Mouse (Mus musculus): ENCODE measurements around the gene Gm7971. TPM values are rescaled to one million over a fixed set of nuclear protein-coding genes. Genes with fewer than 3 reads are reported as not detected.
"Not testable (repeated sequence)": the region's sequence is repeated elsewhere in the genome, so short reads cannot be mapped to it uniquely, and the experiment has no call there.

Gm7971 gene
- total RNA-seq (2021) (not detected), polyA plus RNA-seq (2012; rRNA removed) (not detected in 2 replicates)
- long read RNA-seq, result 0 reads

GRCm38 (mm10) chr5:95594775-95595174 lies at the start of gene Gm7971:
Gene Gm7971 (minus strand): TSS chr5:95594875.
- H3K79me2 ChIP-seq (replicated peaks; ENCODE audit: control insufficient read depth, insufficient read depth, low read length); H3K4me3 ChIP-seq; H3K9ac ChIP-seq (ENCODE audit: low read depth, low read length); H3K36me3 ChIP-seq (ENCODE audit: control insufficient read depth, insufficient read depth, low read length); H3K4me1 ChIP-seq (ENCODE audit: control insufficient read depth, insufficient read depth, low read length); intact Hi-C loops (cut with DNase I); H3K27me3 ChIP-seq (ENCODE audit: control insufficient read depth, insufficient read depth, low read length); H3K27ac ChIP-seq; DNase-seq: not testable (repeated sequence)
- no CpG with 5 or more reads among the region's 1 CpGs for WGBS

Other genes starting within 250 kb of the Gm7971 start
- gene D5Ertd577e, start 138.1 kb downstream of the Gm7971 start, total RNA-seq (2021), result not detected
- not detected in 2 replicates for gene D5Ertd577e, start 138.1 kb downstream of the Gm7971 start, polyA plus RNA-seq (2012; rRNA removed)
- gene Gm3286, start 84.1 kb downstream of the Gm7971 start, total RNA-seq (2021), result not detected
- gene Gm3286, start 84.1 kb downstream of the Gm7971 start, polyA plus RNA-seq (2012; rRNA removed), result not detected in 2 replicates
- not detected for gene Gm7978, start 141.3 kb upstream of the Gm7971 start, total RNA-seq (2021)
- gene Gm7978, start 141.3 kb upstream of the Gm7971 start, polyA plus RNA-seq (2012; rRNA removed), result not detected in 2 replicates
- gene Gm7982, start 147.1 kb upstream of the Gm7971 start, total RNA-seq (2021), result not detected
- gene Gm7982, start 147.1 kb upstream of the Gm7971 start, polyA plus RNA-seq (2012; rRNA removed), result not detected in 2 replicates
- not detected for gene E330014E10Rik, start 181.1 kb upstream of the Gm7971 start, total RNA-seq (2021)
- gene E330014E10Rik, start 181.1 kb upstream of the Gm7971 start, polyA plus RNA-seq (2012; rRNA removed), result not detected in 2 replicates